Mouse (Mus musculus) hindbrain, embryonic 10.5 days (tissue): ENCODE measurements at regions not wholly inside any gene's neighbourhood (a gene's known extent, or its start where the extent isn't known, plus 50 kb on each side); places are given as distances from the start of the nearest gene placed in this dataset.

Experiments
- DNase-seq: peaks from one replicate; pipeline ENCODE4 v3.0.0-alpha.2; 2017; ENCODE audit warnings: low spot score
- H3K27ac ChIP-seq: fragments of 300-500 bp; sonication (generic); 2 replicates; pipeline ENCODE4 v1.5.1; 2016; ENCODE audit warnings: mild to moderate bottlenecking, moderate library complexity
- H3K27me3 ChIP-seq: fragments of 300-500 bp; sonication (generic); 2 replicates; pipeline ENCODE4 v1.6.1; 2016; ENCODE audit warnings: mild to moderate bottlenecking; ENCODE audit not compliant: poor library complexity, insufficient read depth, severe bottlenecking
- H3K36me3 ChIP-seq: fragments of 300-500 bp; sonication (generic); 2 replicates; pipeline ENCODE4 v1.6.1; 2016; ENCODE audit warnings: mild to moderate bottlenecking, moderate library complexity
- H3K4me1 ChIP-seq: fragments of 300-500 bp; sonication (generic); replicated peaks from 2 replicates; pipeline ENCODE4 v1.6.1; 2016; ENCODE audit warnings: mild to moderate bottlenecking
- H3K4me3 ChIP-seq: fragments of 300-500 bp; sonication (generic); 2 replicates; pipeline ENCODE4 v1.5.1; 2016; ENCODE audit warnings: mild to moderate bottlenecking, moderate library complexity
- H3K9me3 ChIP-seq: fragments of 300-500 bp; sonication (generic); 2 replicates; pipeline ENCODE4 v1.6.1; 2016; ENCODE audit warnings: mild to moderate bottlenecking, moderate library complexity
- WGBS: fragments of 180-500 bp; shearing (Covaris S2); methylation state at CpG from one replicate; pipeline ENCODE4 v1.1.7; 2016; 5-methylcytosine and 5-hydroxymethylcytosine counted together

GRCm38 (mm10) chr3:59423621-59424020 lies 79.4 kb upstream of the Igsf10 start:
- peaks cover 5% of the 10 kb centered on the region; the same call in 1 of the 2 replicates for H3K9me3 ChIP-seq
- H3K36me3 ChIP-seq = no peaks in the 10 kb centered on the region
- DNase-seq = no peak
- no peak overlapping the region for H3K27ac ChIP-seq
- no peaks in the 10 kb centered on the region for H3K27me3 ChIP-seq
- 93% methylated on average over 2 of the region's 2 CpGs for WGBS
- H3K4me1 ChIP-seq = no peaks in the 10 kb centered on the region
- no peak overlapping the region for H3K4me3 ChIP-seq

GRCm38 (mm10) chr3:59409131-59409530 lies 64.9 kb upstream of the Igsf10 start:
- Histone ChIP-seq H3K9me3 (no peaks in the 10 kb centered on the region), H3K27me3 (no peaks in the 10 kb centered on the region), H3K27ac (no peak overlapping the region), H3K4me3 (no peak overlapping the region), H3K36me3 (no peaks in the 10 kb centered on the region), H3K4me1 (no peaks in the 10 kb centered on the region)
- 85% methylated on average over 1 of the region's 1 CpGs for WGBS
- no peak for DNase-seq

DNA sequence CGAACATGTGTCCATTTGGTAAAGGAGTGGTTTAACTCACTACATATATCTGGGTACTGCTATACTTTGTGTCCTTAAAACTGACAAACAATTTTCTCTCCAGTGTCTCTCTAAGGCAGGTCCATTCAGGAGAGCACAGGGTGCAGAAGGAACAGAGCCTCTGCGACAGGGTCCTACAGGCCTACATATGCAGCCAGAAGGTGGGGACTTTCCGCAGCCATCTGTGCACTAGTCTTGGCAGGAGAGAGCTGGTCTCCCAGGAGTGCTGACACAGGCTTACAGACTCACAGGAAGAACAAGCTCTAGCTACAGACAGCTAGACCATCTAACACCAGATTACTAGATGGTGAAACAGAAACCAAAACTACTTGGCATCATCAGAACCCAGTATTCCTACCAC lies 61.8 kb upstream of the Igsf10 start:
- 94% methylated on average over 3 of the region's 3 CpGs for WGBS
- Histone ChIP-seq H3K4me3 (no peak overlapping the region), H3K27ac (no peak overlapping the region), H3K9me3 (no peaks in the 10 kb centered on the region), H3K4me1 (no peaks in the 10 kb centered on the region), H3K27me3 (no peaks in the 10 kb centered on the region), H3K36me3 (no peaks in the 10 kb centered on the region)
- no peak for DNase-seq

- no peak for DNase-seq
- 86% methylated on average over 5 of the region's 5 CpGs for WGBS
- no peak overlapping the region for H3K4me3 ChIP-seq
- no peaks in the 10 kb centered on the region for H3K27me3 ChIP-seq
- no peaks in the 10 kb centered on the region for H3K9me3 ChIP-seq
- H3K4me1 ChIP-seq = no peaks in the 10 kb centered on the region
- no peaks in the 10 kb centered on the region for H3K36me3 ChIP-seq
- H3K27ac ChIP-seq = no peak overlapping the region
Observed at GRCm38 (mm10) chr3:59401856-59402255, 57.7 kb upstream of the Igsf10 start.

DNA sequence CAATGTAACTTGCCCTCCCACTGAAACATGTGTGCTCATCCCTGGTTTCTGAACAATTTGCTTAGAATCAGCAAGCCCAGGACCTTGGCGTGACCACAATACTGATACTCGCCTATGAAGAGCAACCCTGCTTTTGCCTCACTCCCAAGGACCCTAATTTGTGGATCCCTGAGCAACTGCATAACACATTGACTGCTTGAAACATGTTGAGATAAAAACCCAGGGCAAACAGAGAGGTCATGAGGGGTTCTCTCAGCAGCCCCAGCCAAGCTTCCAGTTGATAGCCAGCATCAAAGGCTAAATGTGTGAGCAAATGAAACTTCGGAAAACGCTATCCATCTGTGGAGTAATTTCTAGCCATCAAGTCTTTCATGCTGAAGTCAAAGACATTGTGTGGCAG lies 57.2 kb upstream of the Igsf10 start:
- DNase-seq = no peak
- no peaks in the 10 kb centered on the region for H3K27me3 ChIP-seq
- WGBS = 91% methylated on average over 4 of the region's 4 CpGs
- H3K9me3 ChIP-seq = no peaks in the 10 kb centered on the region
- H3K4me1 ChIP-seq = no peaks in the 10 kb centered on the region
- no peak overlapping the region for H3K4me3 ChIP-seq
- no peak overlapping the region for H3K27ac ChIP-seq
- H3K36me3 ChIP-seq = no peaks in the 10 kb centered on the region
